ENCODE assay signal across 8 mouse cellular contexts in the genomic region with DNA sequence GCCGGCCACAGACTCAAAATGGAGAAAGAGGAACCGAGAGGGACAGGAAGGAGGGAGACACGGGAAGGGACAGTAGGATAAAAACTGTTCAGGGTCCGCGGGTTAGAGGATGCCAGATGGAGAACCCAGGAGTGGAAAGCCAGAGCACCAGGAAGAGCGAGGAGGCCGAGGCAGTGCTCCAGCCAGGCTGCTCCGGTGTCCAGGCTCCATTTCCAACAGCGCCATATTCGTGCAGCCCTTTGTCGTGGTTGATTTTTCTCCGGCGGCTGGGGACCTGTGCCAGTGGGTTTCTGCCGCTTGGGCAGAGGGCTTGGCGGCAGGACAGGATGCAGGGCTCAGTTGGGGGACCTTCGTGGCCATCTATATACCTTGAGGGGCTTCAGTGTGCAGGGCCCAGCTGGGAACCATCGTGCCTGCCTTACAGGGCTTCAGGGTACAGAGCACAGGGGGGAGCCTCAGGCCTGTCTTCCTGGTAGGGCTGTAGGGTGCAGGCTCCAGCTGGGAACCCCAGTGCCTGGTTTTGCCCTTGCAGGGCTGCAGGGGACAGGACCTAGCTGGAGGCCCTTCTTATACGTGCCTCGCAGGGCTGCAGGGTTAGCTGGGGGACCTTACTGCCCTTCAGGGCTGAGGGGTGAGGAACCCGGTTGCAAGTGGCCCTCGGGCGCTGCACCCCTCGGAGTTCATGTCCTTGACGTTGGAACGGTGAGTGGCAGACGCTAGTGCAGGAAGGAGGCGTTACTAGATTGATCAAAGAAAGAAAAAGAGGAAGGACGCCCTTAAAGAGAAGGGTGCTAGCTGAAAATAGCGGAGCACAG.
DNase-seq lines count a peak whose midpoint lies in the region; ATAC-seq and TF ChIP-seq lines count a peak whose summit lies in the region.

No protein-coding gene starts in this region.

- peak overlapping the region; percentile 64 for H3K9ac ChIP-seq in forebrain, embryonic 16.5 days (replicated peaks; ENCODE audit: low read depth, low read length)
- H3K9ac ChIP-seq in lung, embryonic 15.5 days, result peak overlapping the region; percentile 11

- peak overlapping the region; percentile 67 for H3K4me3 ChIP-seq in E14TG2a.4 (replicated peaks; ENCODE audit: low read length)
- H3K4me3 ChIP-seq in forebrain, embryonic 16.5 days (replicated peaks; ENCODE audit: low read length), result peak overlapping the region; percentile 48
- H3K4me3 ChIP-seq in layer of hippocampus, adult 2 months, result peak overlapping the region; percentile 61
- H3K4me3 ChIP-seq in lung, embryonic 15.5 days, result peak overlapping the region; percentile 44

- peak overlapping the region; percentile 77 for H3K4me2 ChIP-seq in forebrain, embryonic 16.5 days (ENCODE audit: low read length)
- H3K4me2 ChIP-seq in lung, embryonic 15.5 days, result peak overlapping the region; percentile 90

- DNase-seq in cerebellum, adult 18-20 months, result peak; percentile 53 to 69
- peak in 1 of 2 experiments; percentile 37 for DNase-seq in layer of hippocampus, adult 2 months (ENCODE audit: low spot score in 2 of 2)
- DNase-seq in thymus, postnatal 4 days, result peak; percentile 78

- peaks cover 25% of the 10 kb centered on the region for H3K4me1 ChIP-seq in E14TG2a.4 (replicated peaks; ENCODE audit: low read depth, low read length)
- peaks cover 22% of the 10 kb centered on the region for H3K4me1 ChIP-seq in forebrain, embryonic 16.5 days (replicated peaks; ENCODE audit: control insufficient read depth, insufficient read depth, low read length)
- peaks cover 25% of the 10 kb centered on the region for H3K4me1 ChIP-seq in lung, embryonic 15.5 days

- no peaks in the 10 kb centered on the region for H3K36me3 ChIP-seq in E14TG2a.4 (ENCODE audit: insufficient read depth, low read length)
- no peaks in the 10 kb centered on the region for H3K36me3 ChIP-seq in forebrain, embryonic 16.5 days (ENCODE audit: control insufficient read depth, insufficient read depth)
- H3K36me3 ChIP-seq in lung, embryonic 15.5 days, result no peaks in the 10 kb centered on the region

- WGBS in forebrain, embryonic 16.5 days, result under 1% methylated on average over 29 of the region's 29 CpGs
- 1% methylated on average over 29 of the region's 29 CpGs for WGBS in lung, embryonic 15.5 days

- no peak overlapping the region for H3K27ac ChIP-seq in forebrain, embryonic 16.5 days (ENCODE audit: low read length)
- peak overlapping the region; percentile 86 for H3K27ac ChIP-seq in layer of hippocampus, adult 2 months
- no peak overlapping the region for H3K27ac ChIP-seq in lung, embryonic 15.5 days

- H3K27me3 ChIP-seq in E14TG2a.4 (ENCODE audit: insufficient read depth, low read length), result peaks cover 65% of the 10 kb centered on the region
- H3K27me3 ChIP-seq in forebrain, embryonic 16.5 days (replicated peaks; ENCODE audit: control insufficient read depth, insufficient read depth, low read length), result peaks cover 27% of the 10 kb centered on the region
- H3K27me3 ChIP-seq in lung, embryonic 15.5 days, result peaks cover 57% of the 10 kb centered on the region

- no peak for TF ChIP-seq CTCF in E14TG2a.4 (conservative IDR thresholded peaks at IDR 0.05; ENCODE audit: low read length)
- no peak for TF ChIP-seq CTCF in layer of hippocampus, adult 2 months (conservative IDR thresholded peaks at IDR 0.05)

- ATAC-seq in forebrain, embryonic 16.5 days, result peak; percentile 84
- peak; percentile 81 to 86 for ATAC-seq in hematopoietic stem cell, adult 5-6 weeks (replicated peaks in 1 of 2; ENCODE audit: insufficient read depth in 1 of 2, low FRiP score in 2 of 2, low TSS enrichment in 1 of 2, low read depth in 1 of 2, poor library complexity in 2 of 2, severe bottlenecking in 2 of 2)
- ATAC-seq in lung, embryonic 15.5 days (ENCODE audit: borderline replicate concordance, extremely low read depth, low FRiP score, low TSS enrichment), result peak; percentile 55; the same call in 1 of the 2 replicates
- peak; percentile 74 for ATAC-seq in neutrophil, adult 5-6 weeks (ENCODE audit: extremely low read depth, insufficient number of reproducible peaks, low FRiP score, poor library complexity, severe bottlenecking)

- H3K9me3 ChIP-seq in E14TG2a.4 (ENCODE audit: low read length), result no peaks in the 10 kb centered on the region
- no peaks in the 10 kb centered on the region for H3K9me3 ChIP-seq in forebrain, embryonic 16.5 days (ENCODE audit: control insufficient read depth, low read length)
- no peaks in the 10 kb centered on the region for H3K9me3 ChIP-seq in lung, embryonic 15.5 days
